Mouse (Mus musculus) embryonic facial prominence, embryonic 15.5 days (tissue): Measurements from ENCODE around the gene Phgr1. TPM values are rescaled to one million over a fixed set of nuclear protein-coding genes. Genes with fewer than 3 reads are reported as not detected.
A peak's percentile ranks its signal among the peaks of the same experiment; 100 is the strongest.

Experiments used
- ATAC-seq: fragments of 200-750 bp; cut with Nextera tagmentation; 2 replicates; pipeline ENCODE4 v1.8.0; 2017; ENCODE audit warnings: low read depth, moderate TSS enrichment; ENCODE audit not compliant: insufficient number of reproducible peaks, low FRiP score, low TSS enrichment
- H3K27ac ChIP-seq: fragments of 300-500 bp; sonication (generic); replicated peaks from 2 replicates; pipeline ENCODE4 v1.5.1; 2015; ENCODE audit warnings: mild to moderate bottlenecking, inconsistent platforms
- H3K27me3 ChIP-seq: fragments of 300-500 bp; sonication (generic); 2 replicates; pipeline ENCODE4 v1.6.1; 2015; ENCODE audit warnings: inconsistent platforms
- H3K36me3 ChIP-seq: fragments of 300-500 bp; sonication (generic); 2 replicates; pipeline ENCODE4 v1.6.1; 2015; ENCODE audit warnings: mild to moderate bottlenecking, inconsistent platforms
- H3K4me1 ChIP-seq: fragments of 300-500 bp; sonication (generic); 2 replicates; pipeline ENCODE4 v1.6.1; 2015; ENCODE audit warnings: inconsistent platforms
- H3K4me2 ChIP-seq: fragments of 300-500 bp; sonication (generic); replicated peaks from 2 replicates; pipeline ENCODE4 v1.6.1; 2015; ENCODE audit warnings: mild to moderate bottlenecking, inconsistent platforms
- H3K4me3 ChIP-seq: fragments of 300-500 bp; sonication (generic); replicated peaks from 2 replicates; pipeline ENCODE4 v1.5.1; 2015; ENCODE audit warnings: mild to moderate bottlenecking, inconsistent platforms
- H3K9ac ChIP-seq: fragments of 300-500 bp; sonication (generic); 2 replicates; pipeline ENCODE4 v1.6.1; 2015; ENCODE audit warnings: inconsistent platforms
- H3K9me3 ChIP-seq: fragments of 300-500 bp; sonication (generic); replicated peaks from 2 replicates; pipeline ENCODE4 v1.6.1; 2016; ENCODE audit warnings: inconsistent platforms
- WGBS: fragments of 180-500 bp; shearing (Covaris S2); methylation state at CpG from one replicate; pipeline ENCODE4 v1.1.7; 2015; 5-methylcytosine and 5-hydroxymethylcytosine counted together
- polyA plus RNA-seq: library from polyadenylated mRNA; unstranded; fragments of >200 nt; fragmentation: Nextera tagmentation; extraction: Ambion mirVana; gene quantifications from 2 replicates; pipeline ENCODE4 v1.2.1, GENCODE M21; 2015

Gene Phgr1
- polyA plus RNA-seq, 1 experiment from 2014 or later, result 4.2 TPM

GRCm38 (mm10) chr2:118802542-118803118 lies 30.1 kb downstream of the Phgr1 start:
- Histone ChIP-seq H3K9me3 (no peaks in the 10 kb centered on the region), H3K36me3 (no peaks in the 10 kb centered on the region), H3K4me1 (no peaks in the 10 kb centered on the region), H3K4me2 (no peak overlapping the region), H3K27me3 (no peaks in the 10 kb centered on the region), H3K9ac (no peak overlapping the region), H3K4me3 (no peak overlapping the region), H3K27ac (no peak overlapping the region)
- no peak for ATAC-seq
- WGBS, result 72% methylated on average over 4 of the region's 4 CpGs

GRCm38 (mm10) chr2:118804474-118804873 lies 31.9 kb downstream of the Phgr1 start:
- Histone ChIP-seq H3K36me3 (no peaks in the 10 kb centered on the region), H3K9me3 (no peaks in the 10 kb centered on the region), H3K27ac (no peak overlapping the region), H3K27me3 (no peaks in the 10 kb centered on the region), H3K4me2 (no peak overlapping the region), H3K4me1 (no peaks in the 10 kb centered on the region), H3K4me3 (no peak overlapping the region), H3K9ac (no peak overlapping the region)
- ATAC-seq, result no peak
- 69% methylated on average over 2 of the region's 2 CpGs for WGBS

DNA sequence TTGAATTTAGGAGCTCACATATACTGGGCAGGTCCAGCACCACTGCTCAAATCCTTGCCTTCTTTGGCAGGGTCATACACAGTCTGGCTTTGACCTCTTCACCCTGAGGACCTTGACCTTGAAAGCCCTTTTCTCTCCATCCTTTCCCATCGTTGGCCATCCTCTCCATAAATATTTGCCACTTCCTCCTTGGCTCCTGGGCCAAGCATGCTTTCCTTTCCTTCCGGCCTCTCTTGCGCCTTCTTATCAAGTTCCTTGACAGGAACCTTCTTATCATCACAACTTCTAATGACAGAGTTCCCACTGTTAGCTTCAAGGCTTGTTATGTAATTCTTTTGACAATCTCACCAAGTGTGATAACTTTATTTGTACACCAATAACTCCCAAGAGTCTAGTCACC lies 32.6 kb downstream of the Phgr1 start:
- Histone ChIP-seq H3K4me3 (no peak overlapping the region), H3K9ac (no peak overlapping the region), H3K9me3 (no peaks in the 10 kb centered on the region), H3K4me2 (no peak overlapping the region), H3K27me3 (no peaks in the 10 kb centered on the region), H3K4me1 (no peaks in the 10 kb centered on the region), H3K27ac (no peak overlapping the region), H3K36me3 (no peaks in the 10 kb centered on the region)
- ATAC-seq, result no peak
- WGBS, result 63% methylated on average over 3 of the region's 3 CpGs

GRCm38 (mm10) chr2:118805756-118806155 lies 33.2 kb downstream of the Phgr1 start:
- ATAC-seq, result no peak

GRCm38 (mm10) chr2:118806860-118807259 lies 34.3 kb downstream of the Phgr1 start:
- Histone ChIP-seq H3K4me2 (no peak overlapping the region), H3K9me3 (no peaks in the 10 kb centered on the region), H3K4me3 (no peak overlapping the region), H3K27ac (no peak overlapping the region), H3K36me3 (no peaks in the 10 kb centered on the region), H3K9ac (no peak overlapping the region), H3K27me3 (no peaks in the 10 kb centered on the region), H3K4me1 (no peaks in the 10 kb centered on the region)
- no peak for ATAC-seq
- WGBS, result 55% methylated on average over 4 of the region's 4 CpGs

More at GRCm38 (mm10) chr2:118805756-118806155, 33.2 kb downstream of the Phgr1 start:
- H3K27ac ChIP-seq, result no peak overlapping the region
- 41% methylated on average over 3 of the region's 3 CpGs for WGBS
- H3K4me3 ChIP-seq, result no peak overlapping the region
- H3K36me3 ChIP-seq, result no peaks in the 10 kb centered on the region
- H3K9me3 ChIP-seq, result no peaks in the 10 kb centered on the region
- no peaks in the 10 kb centered on the region for H3K27me3 ChIP-seq
- H3K4me2 ChIP-seq, result no peak overlapping the region
- no peaks in the 10 kb centered on the region for H3K4me1 ChIP-seq
- no peak overlapping the region for H3K9ac ChIP-seq

DNA sequence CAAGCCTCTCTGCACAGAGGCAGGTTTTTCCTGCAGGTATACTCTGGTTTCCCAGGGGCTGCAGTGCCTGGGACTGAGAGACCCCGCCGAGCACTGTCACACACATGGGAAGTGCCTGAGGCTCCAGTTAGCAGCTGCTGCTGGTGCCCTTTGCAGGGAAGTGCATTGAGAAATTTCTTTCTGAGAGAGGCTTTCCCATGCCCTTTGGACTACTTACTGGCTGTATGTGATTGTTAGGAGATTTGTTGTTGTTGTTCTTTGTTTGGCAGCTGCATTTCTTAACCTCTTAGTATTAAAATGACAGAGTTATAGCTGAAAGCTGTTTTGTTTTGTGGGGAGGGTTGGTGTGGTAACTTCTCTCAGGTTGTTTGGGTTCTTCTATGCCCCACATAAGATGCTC lies 38.3 kb downstream of the Phgr1 start:
- Histone ChIP-seq H3K4me2 (no peak overlapping the region), H3K27ac (no peak overlapping the region), H3K4me3 (no peak overlapping the region), H3K27me3 (no peaks in the 10 kb centered on the region), H3K36me3 (peaks cover 1% of the 10 kb centered on the region; the same call in 1 of the 2 replicates), H3K4me1 (peaks cover 19% of the 10 kb centered on the region), H3K9ac (no peak overlapping the region), H3K9me3 (no peaks in the 10 kb centered on the region)
- no peak for ATAC-seq
- 9% methylated on average over 2 of the region's 2 CpGs for WGBS

- H3K4me1 ChIP-seq, result peaks cover 20% of the 10 kb centered on the region
- no peaks in the 10 kb centered on the region for H3K9me3 ChIP-seq
- ATAC-seq, result no peak
- H3K4me3 ChIP-seq, result no peak overlapping the region
- WGBS, result 67% methylated on average over 1 of the region's 1 CpGs
- peaks cover 9% of the 10 kb centered on the region; the same call in 1 of the 2 replicates for H3K36me3 ChIP-seq
- H3K27ac ChIP-seq, result no peak overlapping the region
- no peak overlapping the region for H3K4me2 ChIP-seq
- H3K9ac ChIP-seq, result no peak overlapping the region
- H3K27me3 ChIP-seq, result no peaks in the 10 kb centered on the region
These were observed 40.2 kb downstream of the Phgr1 start for GRCm38 (mm10) chr2:118812724-118813123.

DNA sequence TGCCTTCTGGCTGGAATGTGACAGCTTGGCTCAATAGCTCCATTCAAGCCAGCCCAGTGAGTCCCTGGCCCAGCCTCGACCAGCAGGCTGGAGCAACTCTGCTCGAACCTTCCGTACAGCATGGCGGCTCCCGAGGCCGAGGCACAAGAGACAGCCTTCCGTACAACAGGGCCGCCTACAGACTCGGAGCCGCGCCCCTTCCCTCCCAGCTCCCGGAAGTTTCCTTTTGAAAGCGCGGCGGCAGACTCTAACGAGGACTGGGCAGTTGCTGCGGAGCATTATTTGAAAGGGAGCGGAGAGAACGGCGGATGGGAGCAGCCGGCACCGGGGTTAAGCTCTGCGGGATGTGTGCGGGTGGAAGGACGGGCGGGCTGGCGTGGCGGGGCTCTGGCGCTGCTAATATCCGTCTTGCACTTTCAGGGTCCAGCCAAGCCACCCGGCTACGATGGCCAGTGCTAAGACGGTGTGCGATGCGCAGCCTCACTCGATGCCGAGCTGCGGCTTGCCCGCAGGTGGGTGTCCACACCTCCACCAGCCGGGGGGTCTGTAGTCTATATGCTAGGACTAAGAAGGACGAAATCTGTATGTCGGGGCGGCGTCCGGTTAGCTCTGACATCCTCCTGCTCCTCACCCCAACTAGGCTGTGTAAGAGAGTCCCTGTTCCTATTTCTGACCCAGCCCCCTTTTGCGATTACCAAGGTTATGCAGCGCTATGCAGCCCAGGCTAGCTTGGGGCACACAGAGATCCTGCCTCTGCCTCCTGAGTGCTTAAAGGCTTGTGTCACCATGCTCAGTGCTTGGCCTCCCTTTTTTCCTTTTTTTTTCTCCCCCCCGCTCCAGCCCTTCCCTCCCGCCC lies 41.6 kb downstream of the Phgr1 start, which contains the start of gene Knstrn:
Knstrn (plus strand) TSS at position 23 of the 856 bp plus-strand sequence.
- H3K9me3 ChIP-seq, result no peaks in the 10 kb centered on the region

DNA sequence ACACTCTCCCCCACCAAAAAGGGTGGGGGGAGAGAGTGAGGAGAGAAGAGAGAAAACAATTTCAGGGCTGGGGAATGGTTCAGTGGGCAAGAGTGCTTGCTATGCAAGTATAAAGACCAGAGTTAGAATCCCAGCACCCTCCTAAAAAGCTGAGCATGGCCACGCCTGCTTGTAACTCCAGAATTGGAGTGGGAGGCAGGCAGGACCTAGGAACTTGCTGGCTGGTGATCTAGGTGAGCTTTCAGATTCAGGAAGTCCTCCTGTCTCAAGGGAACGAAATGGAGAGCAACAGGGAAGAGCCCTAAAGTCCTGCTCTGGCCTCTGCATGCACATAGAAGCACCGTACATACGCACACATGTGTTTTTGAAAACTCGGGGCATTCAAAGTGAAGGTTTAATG lies 50.2 kb downstream of the Phgr1 start:
- H3K9me3 ChIP-seq, result no peaks in the 10 kb centered on the region
- no peaks in the 10 kb centered on the region for H3K27me3 ChIP-seq
- ATAC-seq, result no peak
- no peak overlapping the region for H3K9ac ChIP-seq
- H3K36me3 ChIP-seq, result peaks cover 61% of the 10 kb centered on the region
- no peaks in the 10 kb centered on the region for H3K4me1 ChIP-seq
- WGBS, result 89% methylated on average over 5 of the region's 5 CpGs
- H3K4me2 ChIP-seq, result no peak overlapping the region
- no peak overlapping the region for H3K27ac ChIP-seq
- H3K4me3 ChIP-seq, result no peak overlapping the region

More for the DNA sequence above, 41.6 kb downstream of the Phgr1 start, which contains the start of gene Knstrn:
- H3K36me3 ChIP-seq, result peaks cover 23% of the 10 kb centered on the region
- peak; percentile 90 for ATAC-seq
- H3K4me3 ChIP-seq, result peak within 1 kb of the TSS; percentile 78
- H3K27me3 ChIP-seq, result no peaks in the 10 kb centered on the region
- peaks cover 20% of the 10 kb centered on the region for H3K4me1 ChIP-seq
- under 1% methylated on average over 49 of the region's 49 CpGs for WGBS
- H3K9ac ChIP-seq, result peak within 1 kb of the TSS; percentile 70
- H3K27ac ChIP-seq, result 0 out of 2 replicates have a peak within 1 kb of the TSS, but pooled peaks have one; percentile 39
- peak within 1 kb of the TSS; percentile 91 for H3K4me2 ChIP-seq

DNA sequence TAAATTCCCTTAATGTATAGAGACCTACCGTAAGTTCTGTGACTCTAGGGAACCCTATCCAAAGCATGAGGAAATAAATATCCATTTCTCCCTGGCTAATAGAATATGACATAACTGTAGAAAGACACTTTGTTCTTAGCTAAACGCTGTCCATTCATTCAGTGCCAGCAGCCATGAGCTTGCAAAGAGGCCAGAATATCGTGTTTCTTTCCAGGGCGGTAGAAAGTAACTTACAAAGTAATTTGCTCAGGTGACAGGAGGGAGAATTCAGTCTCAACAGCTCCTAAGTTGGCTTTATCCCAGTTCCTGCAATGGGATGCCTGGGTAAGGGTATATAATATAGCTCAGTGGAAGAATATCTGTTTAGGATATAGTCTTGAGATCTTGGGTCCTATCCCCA lies 51.8 kb downstream of the Phgr1 start:
- no peaks in the 10 kb centered on the region for H3K9me3 ChIP-seq
- H3K36me3 ChIP-seq, result peaks cover 51% of the 10 kb centered on the region
- 88% methylated on average over 4 of the region's 4 CpGs for WGBS
- no peaks in the 10 kb centered on the region for H3K4me1 ChIP-seq
- no peaks in the 10 kb centered on the region for H3K27me3 ChIP-seq
- H3K4me2 ChIP-seq, result no peak overlapping the region
- ATAC-seq, result no peak
- no peak overlapping the region for H3K4me3 ChIP-seq
- no peak overlapping the region for H3K27ac ChIP-seq
- H3K9ac ChIP-seq, result no peak overlapping the region
